Mouse (Mus musculus) E14TG2a.4 (cell line): ENCODE data around the gene Gars.

ENCODE experiments used
- CTCF ChIP-seq: conservative IDR thresholded peaks from 2 replicates; pipeline ENCODE4 v1.5.1; 2014; ENCODE audit warnings: low read length
- POU5F1 ChIP-seq: IDR thresholded peaks from 2 replicates; pipeline ENCODE4 v1.6.1; 2014; ENCODE audit warnings: low read length, borderline replicate concordance

DNA sequence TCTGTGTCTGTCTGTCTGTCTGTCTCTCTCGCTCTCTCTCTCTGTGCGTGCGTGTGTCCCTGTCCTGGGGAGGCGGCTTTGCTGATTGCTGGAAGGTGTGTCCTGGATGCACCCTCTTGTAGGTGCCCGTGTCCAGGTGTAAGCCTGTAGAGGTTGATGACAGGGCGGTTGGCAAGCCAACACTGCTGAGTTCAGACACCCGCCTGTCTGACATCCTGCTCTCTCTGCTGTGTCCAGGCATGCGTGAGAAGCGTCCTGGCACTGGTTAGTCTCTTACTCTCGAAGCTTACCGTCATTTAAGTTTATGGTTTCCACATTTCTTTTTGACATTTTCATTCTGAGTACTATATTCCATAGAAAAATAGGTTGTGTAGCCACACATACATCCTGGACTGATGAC is 23.5 kb downstream of the Gars start:
- TF ChIP-seq CTCF (no peak), POU5F1 (no peak)
